Mouse (Mus musculus) adrenal gland, postnatal 4 days (tissue): ENCODE data around the gene Hsp90ab1. TPM values are rescaled to one million over a fixed set of nuclear protein-coding genes. Genes with fewer than 3 reads are reported as not detected.

Experiments used
- DNase-seq, 2 experiments: peaks; one replicate each; pipeline ENCODE4 v3.0.0; 2021 to 2022; ENCODE audit warnings: low spot score in 2 of 2, mixed read lengths in 2 of 2
- total RNA-seq, 2 experiments: library from RNA; stranded (reverse); gene quantifications; 2 replicates each; pipeline ENCODE4 v1.2.3; 2021

Hsp90ab1 gene
- total RNA-seq, 2 experiments from 2014 or later = 1,575 to 1,663 TPM

DNA sequence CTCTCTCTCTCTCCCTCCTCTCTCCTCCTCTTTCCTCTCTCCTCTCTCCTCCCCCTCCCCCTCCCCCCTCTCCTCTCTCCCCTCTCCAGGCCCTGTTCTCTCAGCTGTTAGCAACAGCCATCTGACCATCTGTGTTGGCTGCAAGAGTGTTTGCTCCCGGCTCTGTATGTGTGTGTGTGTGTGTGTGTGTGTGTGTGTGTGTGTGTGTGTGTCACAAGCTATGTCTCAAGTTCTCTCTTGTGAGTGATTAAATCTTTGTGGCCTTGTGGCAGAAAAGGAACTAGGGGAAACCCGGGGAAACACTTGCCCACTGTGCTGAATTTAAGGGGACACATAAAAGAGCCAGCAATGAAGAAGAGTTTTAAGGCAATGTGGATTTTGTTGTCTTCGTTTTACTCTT is 24.7 kb upstream of the Hsp90ab1 start:
- no peak for DNase-seq

DNA sequence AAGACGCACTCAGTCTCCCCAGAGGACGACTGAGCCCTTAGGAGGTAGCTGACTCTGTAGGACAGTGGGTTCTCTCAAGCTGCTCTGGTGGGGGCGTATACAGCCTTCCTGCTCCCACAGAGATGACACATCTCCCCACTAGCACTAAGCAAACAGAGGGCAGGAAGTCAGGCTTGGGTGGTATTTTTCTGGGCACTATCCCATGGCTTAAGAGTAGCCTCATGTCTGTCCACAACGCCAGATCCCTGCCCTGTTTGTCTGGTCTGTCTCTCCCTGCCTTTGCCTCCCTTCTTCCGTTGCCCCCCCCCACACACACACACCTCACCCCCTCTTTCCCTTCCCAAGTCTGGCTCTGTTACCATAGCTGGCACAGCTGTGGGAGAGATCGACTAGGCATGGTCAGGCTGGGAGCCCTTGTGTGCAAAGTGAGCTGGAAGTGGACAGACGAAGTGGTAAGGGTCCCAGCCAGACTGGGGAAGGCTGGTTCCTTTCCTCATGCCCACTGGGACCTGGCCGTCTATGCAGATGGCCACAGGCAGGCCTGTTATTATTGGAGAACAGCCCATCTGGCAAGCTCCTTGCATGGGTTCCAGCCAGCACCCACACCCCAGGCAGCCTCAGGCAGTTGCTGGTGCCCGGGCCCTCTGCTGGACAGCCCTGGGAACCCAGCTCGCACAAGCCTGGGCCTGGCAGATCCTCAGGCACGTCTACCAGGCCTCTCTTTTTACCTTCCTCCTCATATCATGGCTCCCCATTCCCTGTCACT is 23.7 kb upstream of the Hsp90ab1 start:
- peak in 1 of 2 experiments; percentile 69 for DNase-seq

DNA sequence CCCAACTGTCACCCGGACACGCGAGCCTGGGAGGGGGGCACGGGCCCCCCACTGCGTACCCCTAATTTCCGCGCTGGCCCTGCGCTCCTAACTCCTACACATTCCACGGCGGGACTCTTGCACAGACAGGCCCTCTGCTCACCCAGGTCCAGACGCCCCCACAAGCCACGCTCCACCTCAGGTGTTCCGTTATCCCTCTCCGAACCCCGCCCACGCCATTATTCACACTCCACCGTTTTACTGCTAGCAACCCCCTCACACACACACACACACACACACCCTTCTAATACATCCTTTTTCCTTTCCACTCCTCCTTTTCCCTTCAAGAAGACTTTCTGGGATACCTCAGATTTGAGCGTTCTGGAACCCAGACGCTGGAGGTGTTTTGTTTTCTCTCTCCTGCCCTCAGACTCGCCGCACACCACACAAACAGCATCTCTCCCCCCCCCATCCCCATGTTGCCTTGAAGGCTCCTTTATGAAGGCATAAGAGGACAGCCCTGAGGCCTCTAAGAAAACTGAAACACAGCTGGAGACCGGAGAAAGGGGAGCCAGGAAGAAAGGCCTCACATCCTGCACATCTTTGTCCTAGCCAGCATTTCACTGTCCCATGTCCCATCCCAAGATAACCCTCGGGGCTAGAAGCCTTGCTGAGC is 22.8 kb upstream of the Hsp90ab1 start:
- no peak for DNase-seq

DNA sequence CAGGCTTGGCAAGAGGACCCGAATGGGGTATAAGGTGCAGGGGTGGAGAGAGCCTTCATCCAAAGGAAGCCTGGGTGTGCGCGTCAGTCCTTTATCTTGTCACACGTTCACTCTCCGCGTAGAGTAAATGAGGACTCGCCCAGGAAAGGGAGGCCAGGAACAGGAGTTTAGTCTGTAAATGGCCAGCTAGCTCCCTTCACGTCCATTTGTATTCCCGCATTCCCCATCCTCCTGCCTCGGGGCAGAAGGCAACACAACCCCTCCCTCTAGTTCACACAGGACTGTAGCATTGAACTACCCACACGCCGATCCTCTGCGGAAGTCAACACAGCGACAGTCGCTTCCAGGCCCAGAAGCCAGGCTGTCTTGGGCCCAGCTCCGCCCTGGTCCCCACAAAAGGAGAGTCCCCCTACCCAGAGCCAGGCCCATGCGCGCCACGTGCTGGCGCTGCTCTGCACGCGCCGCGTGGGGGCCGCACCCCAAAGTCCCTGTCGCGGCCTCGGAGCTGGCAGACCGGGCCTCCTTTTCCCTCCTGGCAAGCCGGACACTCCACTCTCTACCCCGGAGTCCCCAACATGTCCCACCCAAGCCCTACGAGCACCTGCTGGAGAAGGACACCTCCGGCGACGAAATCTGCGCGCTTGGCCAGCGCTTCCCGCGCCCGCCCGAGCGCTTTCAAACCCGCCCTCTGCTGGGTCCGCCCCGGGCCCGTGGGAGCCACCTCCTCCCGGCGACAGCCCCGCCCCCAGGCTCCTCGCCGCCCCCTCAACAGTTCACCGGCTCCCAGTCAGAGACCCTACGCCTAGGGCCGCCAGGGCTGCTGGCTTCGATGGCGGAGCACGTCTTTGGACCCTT is 22.0 kb upstream of the Hsp90ab1 start:
- DNase-seq = peak; percentile 59 to 67

DNA sequence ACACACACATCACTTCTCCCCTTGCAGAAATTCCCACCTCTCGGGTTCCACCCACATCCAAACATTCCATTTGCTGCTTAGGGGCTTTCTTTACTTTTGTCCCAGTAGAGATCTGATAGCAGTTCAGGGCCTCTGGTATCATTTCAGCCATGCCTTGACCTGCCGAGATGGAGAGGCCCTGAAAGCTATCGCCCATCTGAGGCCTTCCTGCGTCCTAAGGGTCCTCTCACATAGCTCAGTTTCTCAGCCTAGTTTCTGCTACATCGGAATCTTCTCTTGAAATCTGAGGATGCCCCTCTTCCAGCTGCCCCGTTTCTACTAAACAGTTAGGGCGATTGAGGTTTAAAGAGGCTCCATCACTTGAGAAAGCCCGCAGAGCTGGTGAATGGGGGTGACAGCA is 21.1 kb upstream of the Hsp90ab1 start:
- no peak for DNase-seq

DNA sequence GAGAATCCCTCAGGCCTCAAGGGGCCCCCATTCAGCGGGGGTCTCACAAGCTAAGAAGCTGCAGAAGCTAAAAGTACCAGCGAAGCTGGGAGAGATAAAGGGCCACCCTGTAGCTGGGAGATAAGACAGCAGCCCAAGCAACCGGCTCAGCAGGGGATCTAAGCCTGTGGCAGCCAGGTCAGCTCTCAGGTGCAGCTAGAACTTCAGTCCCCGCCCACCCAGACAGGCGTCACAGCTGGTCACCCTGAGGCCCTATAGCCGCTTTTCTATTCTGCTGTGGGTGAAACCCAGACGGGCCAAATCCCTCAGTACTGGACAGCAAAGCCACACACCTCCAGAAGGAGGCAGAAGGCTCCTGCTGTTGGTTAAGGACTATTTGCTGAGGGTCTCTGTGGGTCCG is 20.4 kb upstream of the Hsp90ab1 start:
- no peak for DNase-seq

DNA sequence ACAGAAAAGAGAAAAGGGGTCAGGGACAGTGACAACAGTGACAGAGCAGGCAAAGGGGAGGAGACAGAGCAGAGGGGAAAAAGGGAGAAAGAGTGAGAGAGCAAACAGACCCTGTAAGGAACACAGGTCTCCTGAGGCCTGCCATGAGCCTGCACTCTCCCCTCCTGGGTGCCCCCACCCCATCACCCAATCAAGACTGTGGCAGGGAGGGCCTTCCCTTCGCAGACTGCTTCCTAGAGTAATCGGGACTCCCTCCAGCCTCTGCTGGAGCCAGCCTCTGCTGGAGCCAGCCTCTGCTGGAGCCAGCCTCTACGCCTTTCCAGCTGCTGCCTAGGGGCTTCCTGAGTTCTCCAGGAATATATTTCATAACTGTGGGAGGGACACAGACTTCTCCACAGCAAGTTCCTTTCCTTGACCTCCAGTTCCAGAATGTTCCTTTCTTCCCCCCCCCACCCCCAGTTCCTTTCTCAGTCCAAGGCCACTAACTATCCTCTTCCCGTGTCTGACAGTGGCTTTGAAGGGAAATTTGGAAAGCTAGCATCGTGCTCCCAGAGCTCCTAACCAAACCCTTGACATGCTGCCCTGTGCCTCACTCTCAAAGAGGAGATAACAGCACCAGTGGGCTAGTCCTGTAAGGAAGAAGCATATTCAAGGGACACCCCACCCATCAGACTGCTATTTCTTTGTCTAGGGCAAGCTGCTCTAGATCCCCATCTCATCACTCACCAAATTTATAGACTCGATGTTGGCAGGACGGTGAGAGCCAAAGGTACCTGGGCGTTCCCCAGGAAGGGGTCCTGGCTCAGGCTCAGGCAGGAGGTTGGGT is 19.7 kb upstream of the Hsp90ab1 start:
- no peak for DNase-seq

DNA sequence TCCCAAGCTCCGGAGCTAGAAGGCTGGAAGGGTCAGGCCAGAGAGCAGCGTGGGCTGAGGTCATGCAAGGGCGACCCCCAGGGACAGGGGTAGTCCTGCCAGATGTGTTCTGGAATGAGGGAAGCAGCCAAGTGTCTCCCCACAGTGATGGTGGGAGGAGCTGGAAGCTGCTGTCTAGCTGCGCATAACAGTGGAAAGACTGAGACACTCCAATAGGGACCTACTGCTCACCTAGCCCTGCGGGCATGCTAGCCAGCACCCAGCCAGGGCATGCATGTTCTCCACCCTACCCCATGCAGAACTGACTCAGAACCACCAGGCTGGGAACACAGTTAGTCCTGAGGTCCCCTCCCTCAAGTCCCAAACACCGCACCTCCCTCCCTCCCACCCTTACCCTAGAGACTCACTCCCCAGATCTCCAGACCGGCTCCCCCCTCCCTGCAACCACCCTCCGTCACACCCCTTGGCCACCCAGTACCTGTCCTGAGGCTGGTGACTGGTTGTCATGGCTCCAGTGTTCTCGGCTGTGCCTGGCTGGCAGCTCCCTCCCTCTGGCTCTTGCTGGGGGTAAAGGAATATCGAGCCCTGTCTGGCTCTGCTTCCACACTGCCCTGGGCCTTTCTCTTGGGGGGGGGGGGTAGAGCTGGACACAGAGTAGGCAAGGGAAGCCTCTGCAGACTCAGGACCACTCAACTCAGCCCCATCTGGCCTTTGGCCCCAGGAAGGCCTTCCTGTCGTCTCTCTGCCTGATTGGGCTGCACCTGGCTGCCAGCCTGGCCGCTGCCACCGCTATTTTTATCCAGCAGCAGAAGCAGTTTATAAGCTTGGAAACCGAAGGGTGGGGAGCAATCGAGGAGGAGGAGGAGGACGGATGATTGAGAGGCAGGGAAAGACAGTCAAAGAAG is 18.9 kb upstream of the Hsp90ab1 start:
- no peak for DNase-seq

DNA sequence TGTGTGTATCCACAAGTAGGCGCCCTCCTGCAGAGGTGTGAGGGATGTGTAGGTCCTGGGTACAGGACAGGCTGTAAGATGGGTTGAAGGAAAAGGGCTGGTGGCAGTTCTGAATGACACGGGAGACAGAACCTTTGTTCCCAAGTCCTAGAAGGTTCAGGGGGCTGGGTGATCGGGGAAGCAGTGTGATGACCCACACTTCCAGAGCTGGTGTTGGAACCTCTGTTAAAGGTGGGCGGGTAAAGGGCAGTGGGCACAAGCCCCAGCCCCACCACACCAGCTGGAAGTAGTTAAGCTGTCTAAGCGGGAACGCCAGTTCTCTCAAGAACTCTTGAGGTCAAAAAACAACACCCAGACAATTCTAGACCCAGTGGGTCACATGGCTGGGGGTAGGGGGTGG is 17.3 kb upstream of the Hsp90ab1 start:
- DNase-seq = no peak

DNA sequence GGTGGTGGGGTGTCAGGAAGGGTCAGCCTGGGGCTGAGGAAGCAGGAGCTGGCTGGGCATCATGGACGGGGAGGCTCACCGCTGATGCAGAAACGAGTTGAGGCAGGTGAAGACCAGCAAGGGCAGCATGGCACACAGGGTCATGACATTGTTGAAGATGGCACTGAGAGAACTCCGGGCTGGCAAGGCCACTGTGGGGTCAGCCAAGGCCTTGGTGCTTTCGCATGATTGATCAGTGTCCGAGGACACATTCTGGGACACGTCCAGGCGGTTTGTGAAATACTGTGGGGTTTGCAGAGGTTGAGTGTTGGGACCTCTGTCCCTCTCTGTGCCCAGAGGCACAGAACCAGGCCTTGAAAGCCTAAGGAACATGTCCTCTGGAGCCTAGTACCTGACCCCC is 16.8 kb upstream of the Hsp90ab1 start:
- DNase-seq = no peak

DNA sequence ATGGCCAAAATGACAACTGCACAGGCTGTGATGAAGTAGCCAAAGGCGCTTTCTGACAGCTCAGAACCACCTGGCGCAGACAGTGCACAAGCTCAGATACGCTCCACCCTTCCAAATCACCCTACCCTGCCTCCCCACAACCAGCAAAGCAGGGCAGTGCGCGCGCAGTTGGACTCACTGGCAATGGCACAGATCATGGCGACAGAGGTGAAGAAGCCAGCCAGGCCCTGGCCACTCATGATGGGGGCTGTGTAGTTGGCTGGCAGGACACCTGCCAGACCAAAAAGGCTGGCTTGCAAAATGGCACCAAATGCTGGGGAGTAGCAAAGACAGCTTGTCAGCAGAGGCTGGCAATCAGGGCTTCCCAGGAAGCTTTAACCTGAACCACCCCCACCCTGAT is 16.2 kb upstream of the Hsp90ab1 start:
- DNase-seq = no peak

DNA sequence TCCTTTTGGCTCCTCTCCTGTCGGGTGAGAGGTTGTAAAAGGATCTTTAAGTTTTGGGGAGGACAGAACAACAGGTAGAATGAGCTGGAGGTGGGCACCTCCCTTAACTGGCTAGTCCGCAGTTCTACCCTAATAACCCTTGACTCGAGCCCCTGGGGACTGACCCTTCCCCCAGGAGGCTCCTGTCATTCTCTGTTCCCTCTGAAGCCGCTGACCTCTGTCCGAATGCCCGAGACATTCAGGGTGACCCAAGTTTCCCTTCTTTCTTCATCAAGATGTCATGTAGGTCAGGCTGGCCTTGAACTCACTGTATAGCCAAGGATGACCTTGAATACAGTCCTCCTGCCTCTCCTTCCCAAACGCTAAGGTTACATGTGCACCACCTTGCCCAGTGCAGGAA is 15.3 kb upstream of the Hsp90ab1 start:
- no peak for DNase-seq

DNA sequence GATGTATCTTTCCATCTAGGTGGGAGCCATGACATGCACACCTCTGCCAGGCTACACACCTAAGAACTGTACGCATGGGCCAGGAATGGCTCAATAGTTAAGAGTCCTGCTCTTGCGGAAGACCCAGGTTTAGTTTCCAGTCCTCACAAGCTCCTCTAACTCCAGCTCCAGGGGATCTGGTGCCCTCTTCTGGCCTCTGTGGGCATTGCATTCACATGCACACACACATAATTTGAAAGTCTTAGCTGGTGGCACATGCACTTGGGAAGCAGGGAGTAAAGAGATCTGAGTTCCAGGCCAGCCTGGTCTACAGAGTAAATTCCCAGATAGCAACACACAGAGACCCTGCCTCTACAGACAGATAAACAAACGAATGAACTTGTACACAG is 13.4 kb upstream of the Hsp90ab1 start:
- no peak for DNase-seq

DNA sequence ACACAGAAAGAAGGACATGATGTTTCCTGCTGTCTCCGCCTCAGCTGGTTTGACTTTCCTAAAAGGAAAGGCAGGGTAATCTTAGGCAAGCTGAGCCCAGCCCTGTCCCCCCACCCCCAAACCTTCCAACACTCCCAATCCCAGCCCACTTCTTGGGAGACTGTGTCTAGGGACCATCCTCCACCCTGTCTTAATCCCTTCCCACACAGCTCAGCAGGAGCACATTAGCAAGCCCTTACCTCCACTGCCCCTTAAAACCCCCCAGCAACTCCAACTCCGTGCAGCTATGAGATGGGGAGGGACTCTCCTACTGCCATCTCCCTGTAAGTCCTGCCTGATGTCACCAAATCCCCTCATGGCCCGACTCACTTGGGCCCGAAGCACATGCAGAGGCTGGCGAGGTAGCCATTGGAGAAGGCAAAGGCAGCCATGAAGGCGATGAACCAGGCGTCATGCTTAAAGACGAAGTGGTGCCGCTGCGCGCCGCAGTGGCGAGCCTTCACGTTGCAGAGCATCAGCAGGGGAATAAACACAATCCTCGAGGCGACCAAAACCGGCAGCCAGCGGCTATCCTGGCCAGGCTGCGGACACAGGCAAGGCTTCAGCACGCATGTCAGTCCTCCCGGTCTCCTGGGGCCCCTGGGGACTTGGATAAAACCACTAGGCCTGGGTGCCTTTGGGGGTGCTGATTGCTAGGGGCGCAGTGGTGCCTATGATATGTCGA is 12.8 kb upstream of the Hsp90ab1 start:
- no peak for DNase-seq

DNA sequence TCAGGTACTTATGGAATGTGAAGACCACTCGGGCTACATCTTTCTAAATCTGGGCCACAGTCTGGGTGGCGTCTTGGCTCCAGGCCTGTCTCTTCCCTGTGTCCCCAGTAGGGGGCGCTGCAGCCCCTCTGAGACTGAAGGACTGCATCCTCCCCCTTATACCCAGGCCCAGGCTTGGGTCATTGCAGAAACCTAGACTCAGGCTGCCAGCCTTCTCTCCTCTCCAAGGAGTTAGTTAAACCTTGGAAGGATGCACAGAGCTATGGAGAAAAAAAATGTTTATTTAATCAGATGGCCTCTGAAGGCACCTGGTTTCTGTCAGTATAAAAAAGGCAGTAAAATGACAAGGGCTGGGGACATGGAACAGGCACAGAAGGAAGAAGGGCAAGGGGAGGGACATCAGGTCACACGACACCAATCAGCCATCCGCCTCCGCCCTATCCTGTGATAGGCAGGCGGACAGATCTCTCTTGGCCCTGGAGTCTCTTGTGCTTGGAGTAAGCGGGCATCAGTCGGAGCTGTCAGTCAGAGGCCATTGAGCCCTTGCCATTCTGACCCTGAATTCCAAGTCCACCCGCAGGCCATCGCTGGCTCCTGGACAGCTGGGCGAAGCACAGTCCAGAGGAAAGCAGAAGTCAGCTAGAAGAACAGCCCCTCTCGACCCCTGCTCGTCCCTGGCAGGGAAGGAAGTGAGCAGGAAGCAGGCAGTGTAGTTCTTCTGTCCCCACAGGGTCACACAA is 12.0 kb upstream of the Hsp90ab1 start:
- DNase-seq = peak in 1 of 2 experiments; percentile 67

DNA sequence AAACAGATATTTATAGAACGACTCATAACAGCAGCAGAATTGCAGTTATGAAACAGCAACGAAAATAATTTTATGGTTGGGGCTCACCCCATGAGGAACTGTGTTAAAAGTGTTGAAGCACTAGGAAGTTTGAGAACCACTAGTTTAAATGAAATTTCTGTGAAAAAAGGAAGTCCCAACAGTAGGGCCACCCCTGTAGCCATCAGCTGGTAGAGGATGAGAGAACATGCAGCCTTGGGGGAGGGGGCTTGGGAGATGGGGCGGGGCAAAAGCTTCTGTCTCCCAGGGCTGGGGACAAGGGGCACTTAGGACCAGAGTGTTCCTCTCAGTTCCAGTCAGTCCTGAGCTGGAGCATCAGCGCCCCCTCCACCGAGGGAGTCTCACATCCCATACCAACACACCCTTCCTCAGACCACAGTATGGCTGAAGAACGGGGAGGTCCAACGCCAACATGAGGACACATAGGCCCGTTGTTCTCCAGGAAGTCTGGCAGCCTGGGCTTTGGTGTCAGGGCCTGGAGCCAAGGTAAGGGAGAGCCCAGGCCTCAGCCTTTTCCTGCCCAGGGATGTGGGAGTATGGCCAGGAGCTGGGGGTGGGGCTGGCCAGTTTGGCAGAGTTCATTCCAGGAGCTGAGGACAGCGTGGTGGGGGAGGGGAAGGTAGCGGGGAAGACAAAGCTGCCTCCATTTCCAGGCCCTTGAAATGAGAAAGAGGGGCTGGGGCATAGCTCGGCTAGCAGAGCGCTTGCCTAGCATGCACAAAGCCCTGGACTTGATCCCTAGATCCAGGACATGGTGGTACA is 11.2 kb upstream of the Hsp90ab1 start:
- peak in 1 of 2 experiments; percentile 62 for DNase-seq

DNA sequence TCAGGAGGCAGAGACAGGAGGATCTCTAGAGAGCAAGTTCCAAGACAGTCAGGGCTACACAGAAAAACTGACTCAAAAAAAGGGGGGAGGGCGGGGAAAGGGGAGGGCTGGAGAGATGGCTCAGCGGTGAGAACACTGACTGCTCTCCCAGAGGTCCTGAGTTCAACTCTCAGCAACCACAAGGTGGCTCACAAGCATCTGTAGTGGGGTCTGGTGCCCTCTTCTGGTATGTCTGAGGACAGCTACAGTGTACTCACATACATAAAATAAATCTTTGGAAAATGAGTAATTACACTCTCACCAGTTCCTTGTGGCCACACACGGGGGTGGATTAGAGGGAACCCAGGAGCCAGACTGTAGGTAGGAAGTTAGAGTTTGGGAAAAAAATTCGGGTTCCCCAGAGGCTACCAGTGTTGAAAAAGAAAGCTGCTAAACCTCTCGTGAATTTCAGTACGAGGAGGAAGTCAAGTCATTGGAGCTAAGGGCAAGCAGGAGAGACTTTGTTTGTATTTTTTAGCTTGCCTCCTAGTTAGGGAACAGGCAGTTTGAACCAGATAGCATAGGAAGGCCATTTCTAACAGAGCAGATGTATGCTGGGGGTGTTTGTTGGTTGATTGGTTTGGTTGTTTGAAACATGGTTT is 9.8 kb upstream of the Hsp90ab1 start:
- DNase-seq = no peak
